Mouse (Mus musculus): ENCODE data around the gene Cxcl2.

Cxcl2 gene

DNA sequence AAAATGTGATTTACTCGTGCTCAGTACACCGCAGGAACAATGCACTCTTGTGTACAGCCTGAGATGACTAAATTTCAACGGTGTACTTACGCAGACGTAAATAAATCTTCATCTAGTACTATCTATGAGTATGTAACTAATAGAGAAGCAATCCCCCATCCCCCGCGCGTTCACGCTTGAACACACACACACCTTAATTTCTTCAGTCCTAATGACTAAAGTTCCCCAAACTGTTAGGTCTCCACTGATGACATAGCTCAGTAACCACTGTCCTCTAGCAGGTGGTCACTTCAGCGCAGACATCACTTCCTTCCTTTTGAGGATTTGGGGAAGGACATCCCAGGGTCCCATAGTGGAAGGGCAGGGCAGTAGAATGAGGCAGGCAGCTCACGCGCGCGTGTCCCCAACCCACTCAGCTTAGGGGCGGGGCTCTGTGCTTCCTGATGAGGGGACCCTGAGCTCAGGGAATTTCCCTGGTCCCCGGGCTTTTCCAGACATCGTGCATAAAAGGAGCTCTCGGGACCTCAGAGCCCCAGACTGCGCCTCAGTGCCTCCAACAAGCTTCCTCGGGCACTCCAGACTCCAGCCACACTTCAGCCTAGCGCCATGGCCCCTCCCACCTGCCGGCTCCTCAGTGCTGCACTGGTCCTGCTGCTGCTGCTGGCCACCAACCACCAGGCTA, at the start of gene Cxcl2:
TSS of gene Cxcl2 (plus strand) at position 533 of the 682 bp plus-strand sequence.
- no peak for DNase-seq (ENCODE audit: low read depth)

DNA sequence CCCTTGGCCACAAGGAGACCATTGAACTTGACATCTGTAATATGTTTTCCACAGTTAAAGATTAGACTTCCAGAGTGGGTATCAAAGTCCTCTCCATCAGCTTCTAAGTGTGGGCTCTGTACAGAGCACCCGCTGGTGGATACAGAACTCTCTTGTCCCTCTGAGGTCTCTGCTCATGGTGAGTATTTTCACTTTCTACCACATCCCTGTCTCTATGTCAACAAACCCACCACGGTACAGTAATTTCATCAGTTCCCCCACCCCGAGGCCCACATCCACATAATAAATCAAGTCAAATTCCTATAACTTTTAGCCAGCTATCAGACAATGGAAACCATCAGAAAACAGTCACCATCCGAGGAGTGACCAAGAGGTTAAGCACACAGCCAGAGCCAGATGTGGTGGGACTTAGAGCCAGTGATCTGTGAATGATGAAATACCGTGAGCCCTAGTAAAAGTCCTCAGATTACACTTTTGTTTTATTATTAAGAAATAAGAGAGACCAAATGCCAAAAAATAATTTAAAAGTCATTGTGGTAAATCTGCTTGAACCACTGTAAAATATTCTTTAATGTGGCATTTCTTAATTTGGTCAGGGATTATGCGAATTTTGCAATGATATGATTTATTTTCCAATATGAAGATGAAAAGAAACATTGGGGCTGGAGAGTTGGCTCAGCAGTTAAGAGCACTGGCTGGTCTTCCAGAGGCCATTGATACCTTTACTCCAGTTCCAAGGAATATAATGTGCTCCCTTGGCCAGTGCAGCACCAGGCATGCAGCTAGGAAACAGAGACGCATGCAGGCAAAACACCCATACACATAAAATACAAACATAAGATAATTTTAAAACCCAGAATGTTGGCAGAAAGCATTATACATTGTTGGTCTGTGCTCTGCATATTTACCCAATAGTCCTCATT, 48.1 kb upstream of the Cxcl2 start:
- no peak for DNase-seq (ENCODE audit: low read depth)

DNA sequence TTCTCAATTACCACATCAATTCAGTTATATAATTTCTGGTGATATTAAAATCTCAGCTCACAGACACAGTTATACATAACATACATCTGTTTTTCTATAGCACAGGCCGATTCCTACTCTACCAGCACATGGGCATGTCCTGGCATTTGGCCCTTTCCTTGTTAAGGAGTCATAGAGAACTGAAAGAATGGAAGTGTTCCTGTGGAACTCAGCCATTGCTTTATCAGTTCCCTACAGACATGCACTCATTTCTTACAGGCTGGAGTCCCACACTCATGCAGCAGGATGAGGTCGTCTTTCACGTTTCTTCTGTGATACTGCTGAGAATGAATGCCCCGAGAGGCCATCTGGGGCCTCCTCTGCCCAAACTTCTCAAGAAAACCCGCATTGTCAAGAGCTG, 46.2 kb upstream of the Cxcl2 start:
- DNase-seq (ENCODE audit: low read depth): no peak

DNA sequence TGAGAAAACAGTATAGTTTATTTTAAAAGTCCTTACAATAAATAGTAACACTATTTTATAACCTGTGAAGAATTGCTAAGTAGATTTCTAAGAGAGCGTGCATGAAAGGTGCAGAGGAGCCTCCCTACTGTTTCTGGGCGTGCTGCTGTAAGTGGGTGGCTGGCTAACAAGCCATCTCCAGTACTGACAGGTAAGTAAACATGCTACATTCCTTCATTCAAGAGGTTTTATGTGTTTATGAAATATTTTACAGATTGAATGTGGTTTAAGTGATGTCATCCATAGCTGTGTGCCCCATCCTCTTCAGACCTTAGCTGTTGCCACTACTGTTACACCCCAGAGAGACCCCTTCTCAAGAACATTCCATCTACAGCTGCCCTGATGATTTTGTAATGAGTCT, 45.2 kb upstream of the Cxcl2 start:
- no peak for DNase-seq (ENCODE audit: low read depth)

DNA sequence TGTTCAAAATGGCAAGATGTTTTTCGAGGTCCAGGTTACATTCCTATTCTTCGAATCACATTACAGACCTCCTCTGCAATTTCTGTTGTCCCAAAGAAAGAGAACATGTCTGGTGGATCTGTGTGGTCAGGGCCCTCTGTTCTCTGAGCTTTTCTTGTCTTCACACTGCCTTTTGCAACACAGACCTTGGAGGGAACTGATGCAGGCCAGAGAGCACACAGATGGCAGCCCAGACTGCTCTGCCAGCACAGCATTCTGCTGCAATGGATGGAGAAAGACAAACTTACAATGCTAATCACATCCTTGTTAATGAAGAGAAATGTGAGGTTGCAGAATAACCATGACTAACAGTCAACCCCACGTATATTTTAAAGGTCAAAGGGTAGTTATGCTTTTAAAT, 44.6 kb upstream of the Cxcl2 start:
- no peak for DNase-seq (ENCODE audit: low read depth)

DNA sequence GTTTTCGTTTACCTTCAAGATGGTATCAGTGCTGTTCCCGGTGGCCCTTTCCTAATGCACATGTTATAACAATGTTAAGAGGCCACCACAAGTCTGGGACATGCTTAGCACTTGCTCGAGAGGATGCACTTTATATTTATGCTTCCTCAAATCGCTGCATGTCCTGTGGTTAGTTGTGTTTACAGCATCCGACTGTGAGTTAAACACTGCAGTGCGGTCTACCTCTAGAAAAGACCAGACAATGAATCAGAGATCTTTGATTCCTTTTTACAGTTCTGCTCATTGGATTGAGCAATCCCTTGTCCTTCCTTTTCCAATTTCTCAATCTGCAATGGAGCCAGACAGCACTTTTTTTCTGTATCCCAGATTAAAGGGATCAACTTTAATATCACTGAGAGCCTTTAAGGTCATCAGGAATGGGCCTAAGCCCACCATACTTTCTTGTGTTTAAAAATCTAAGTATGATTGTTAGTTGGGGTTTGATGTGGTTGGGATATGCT, 41.7 kb upstream of the Cxcl2 start:
- no peak for DNase-seq (ENCODE audit: low read depth)

DNA sequence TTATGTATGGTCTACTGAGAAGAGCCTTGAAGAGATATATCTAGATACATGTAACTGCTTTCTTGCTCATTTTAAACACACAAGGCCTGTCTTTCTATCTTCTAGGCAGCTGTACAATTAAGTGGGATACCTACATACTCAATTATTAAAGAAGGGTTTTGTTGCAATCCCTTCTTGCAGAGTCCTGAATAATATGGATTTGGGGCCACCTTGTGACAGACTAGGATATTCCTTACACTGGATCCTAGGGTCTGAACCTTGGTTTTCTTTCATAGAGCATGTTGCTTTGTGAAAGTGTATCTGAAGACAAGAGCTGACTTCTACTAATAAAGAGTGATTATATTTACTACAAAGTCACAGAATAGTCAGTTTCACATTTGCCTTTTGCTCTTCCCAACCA, 36.9 kb upstream of the Cxcl2 start:
- no peak for DNase-seq (ENCODE audit: low read depth)

DNA sequence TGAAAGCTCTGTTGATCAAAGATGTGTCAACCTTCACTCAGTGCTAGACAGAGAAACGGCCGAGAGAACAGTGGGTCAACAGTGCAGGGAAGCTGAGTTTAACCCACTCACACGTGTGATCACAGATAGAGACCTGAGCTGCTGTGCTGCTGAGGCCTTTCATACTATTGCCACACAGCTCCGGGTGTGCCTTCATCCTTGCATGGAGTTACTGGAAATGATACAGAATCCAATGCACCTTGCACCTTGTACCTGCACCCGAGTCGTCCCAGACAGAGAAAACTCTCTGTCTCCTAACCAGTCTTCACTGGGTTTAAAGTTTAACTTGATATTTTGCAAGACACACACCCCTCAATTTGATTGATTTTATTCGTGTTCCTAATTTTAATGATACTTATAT, 31.3 kb upstream of the Cxcl2 start:
- no peak for DNase-seq (ENCODE audit: low read depth)

DNA sequence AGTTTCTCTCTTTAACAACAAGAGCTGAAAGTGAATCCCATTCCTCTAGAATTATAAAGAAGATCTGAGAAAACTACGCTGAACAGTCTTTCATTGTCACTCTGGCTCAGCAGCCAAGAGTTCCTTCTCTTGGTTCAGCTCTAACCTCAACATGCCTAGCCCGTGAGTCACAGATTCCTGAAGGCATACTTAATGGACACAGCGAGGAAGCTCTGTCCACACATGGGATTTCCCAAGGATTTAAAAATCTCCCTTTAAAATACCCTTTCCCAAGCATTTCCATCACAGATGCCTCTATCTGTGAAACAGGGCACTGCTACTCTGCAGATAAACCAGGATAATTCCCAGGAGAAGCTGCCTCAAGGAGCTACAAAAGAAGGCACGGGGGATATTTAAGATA, 27.6 kb upstream of the Cxcl2 start:
- DNase-seq (ENCODE audit: low read depth): no peak

DNA sequence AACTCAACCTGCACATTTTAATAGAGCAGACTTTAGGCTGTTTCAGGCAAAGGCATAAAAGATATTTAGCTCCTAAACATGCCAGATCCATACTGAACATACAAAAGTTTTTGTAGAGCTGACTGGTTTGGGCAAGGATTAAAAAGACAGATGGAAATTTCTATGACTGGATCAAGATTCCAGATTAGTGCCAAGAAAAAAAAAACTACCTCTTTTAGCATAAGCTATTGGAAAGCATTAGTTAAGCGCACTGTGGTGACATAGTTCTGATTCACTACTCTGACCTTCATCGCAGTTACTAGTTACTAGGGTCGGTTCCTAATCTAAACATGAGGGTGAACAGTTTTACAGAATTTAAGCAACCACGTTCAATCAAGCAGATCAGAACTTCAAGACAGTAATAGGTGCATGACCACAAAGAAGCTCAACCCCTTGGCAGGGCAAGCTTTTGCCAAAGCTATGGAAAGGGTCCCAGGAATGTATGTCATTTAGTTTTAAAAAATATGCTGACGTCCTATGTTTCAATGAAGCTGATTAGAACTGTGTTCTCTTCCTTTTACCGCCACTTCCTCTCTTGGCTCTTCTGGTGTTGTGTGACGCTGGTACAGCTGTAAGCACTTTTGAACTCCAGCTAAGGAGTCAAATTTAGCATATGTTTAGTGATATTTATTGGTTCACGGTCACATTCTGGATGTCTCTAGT, 27.0 kb upstream of the Cxcl2 start:
- DNase-seq (ENCODE audit: low read depth): no peak

DNA sequence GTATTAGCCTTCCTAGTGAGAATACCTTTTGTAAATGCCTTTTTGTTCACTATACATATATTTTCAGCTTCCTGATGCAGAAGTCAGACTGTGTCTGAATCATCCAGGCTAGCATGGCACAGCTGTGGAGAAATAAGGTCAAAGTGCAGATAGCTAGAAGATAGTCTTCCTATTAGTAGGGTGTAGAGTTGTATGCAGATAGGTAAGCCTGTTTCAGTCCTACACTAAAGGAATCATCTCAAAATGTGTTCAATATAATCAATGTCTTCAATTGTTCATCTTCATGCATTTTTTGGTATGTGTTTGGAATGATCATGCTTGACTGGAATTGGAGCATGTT, 26.5 kb upstream of the Cxcl2 start:
- no peak for DNase-seq (ENCODE audit: low read depth)

DNA sequence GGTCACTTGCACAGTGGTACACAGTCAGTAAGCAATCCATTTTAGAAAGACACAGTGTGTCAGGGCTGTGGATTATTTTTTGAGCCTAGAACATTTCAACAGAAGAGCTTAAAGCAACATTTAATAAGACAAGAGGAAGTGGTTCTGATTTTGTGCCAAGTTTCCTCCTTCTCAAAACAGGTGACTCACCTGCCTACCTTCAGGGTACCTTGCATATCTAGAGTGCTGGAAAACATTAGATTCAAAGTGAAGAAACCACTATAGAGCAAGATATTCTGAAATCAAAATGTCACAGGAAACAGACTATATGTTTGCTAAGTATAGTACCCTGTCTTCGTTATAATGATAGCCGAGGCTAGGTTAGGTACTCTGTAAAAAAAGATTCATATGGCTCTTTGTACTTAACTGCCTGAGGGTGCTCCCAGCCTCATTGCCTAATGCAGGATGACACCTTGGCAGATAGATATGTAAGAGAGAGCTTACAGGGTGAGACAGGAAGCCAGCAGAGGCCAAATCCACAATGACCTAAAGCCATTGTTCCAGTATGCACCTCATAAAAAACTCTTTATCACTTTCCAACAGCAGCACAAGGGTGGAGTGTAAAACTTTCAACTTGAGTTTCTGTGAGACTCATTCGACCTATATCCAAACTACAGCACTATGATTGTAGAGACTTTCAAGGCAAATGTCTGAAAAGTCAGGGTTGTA, 24.2 kb upstream of the Cxcl2 start:
- DNase-seq (ENCODE audit: low read depth): no peak

DNA sequence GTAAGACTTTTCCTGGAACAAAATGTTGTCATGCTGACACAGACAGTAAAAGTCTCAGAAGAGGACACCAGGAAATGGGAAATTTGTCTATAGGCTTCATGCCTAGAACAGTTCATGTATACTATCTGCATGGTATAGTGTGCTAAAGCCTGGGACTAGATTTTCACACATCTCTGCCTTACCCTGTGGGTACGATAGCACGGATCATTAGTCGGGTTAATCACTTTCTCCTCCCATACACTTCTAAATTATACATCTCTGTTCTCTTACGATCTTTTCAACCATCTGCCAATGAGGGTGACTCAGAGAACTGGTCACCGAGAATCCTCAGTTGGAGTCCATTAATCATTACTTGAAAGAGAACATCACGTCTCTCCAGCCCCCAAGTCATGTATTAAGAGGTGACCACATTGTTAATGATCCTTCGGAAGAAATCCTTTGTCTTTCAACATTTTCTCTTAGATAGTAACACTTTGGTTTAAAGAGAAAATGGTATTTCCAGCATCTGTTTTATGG, 23.3 kb upstream of the Cxcl2 start:
- no peak for DNase-seq (ENCODE audit: low read depth)

DNA sequence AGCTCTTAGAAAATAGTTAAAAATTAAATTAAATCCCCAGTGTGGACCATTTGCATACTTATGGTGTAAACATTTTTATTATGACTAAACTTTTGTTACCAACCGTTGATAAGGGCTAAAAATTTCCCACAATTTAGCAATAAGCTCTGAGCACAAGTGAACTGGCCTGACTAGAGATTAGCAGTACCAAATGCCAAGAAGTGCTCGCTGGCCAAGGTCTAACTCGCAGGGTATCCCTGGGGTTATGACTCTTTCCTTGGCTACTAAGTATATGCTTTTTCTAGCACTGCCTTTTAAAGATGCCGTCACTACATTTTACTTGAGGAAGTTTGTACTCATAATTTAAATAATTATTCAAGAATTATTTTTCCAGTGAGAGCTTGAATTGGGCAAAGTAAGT, 22.6 kb upstream of the Cxcl2 start:
- no peak for DNase-seq (ENCODE audit: low read depth)

DNA sequence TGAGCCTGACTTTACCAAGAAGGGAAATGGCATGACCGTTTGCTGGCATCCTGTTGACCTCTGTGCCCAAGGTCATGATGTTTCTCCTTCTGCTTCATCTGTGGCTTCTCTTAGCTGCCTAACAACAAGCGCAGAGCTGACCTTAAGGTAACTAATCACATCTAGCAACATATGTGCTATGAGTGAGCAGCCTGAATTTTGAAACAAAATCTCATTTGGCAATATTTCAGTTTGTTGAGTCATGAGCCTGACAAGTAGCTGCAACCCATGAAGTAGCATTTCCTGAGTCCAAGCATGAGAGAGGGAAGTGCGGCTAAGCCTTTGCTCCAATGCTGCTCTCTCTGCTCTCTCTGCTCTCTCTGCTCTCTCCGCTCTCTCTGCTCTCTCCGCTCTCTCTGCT, 22.0 kb upstream of the Cxcl2 start:
- DNase-seq (ENCODE audit: low read depth): no peak

DNA sequence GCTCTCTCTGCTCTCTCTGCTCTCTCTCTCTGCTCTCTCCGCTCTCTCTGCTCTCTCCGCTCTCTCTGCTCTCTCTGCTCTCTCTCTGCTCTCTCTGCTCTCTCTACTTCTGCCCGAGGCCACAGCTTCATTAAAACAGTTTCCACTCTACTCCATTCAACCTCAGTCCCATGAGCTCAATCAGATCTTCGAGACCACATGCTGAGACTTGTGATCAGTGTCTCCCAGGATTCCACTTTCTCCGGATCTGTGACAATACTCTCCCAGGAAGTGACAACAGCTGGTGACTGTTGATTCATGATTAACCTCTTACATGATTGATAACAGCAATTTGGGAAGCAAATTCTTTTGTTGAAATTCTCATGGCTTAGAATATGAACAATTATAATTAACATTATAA, 21.5 kb upstream of the Cxcl2 start:
- no peak for DNase-seq (ENCODE audit: low read depth)

DNA sequence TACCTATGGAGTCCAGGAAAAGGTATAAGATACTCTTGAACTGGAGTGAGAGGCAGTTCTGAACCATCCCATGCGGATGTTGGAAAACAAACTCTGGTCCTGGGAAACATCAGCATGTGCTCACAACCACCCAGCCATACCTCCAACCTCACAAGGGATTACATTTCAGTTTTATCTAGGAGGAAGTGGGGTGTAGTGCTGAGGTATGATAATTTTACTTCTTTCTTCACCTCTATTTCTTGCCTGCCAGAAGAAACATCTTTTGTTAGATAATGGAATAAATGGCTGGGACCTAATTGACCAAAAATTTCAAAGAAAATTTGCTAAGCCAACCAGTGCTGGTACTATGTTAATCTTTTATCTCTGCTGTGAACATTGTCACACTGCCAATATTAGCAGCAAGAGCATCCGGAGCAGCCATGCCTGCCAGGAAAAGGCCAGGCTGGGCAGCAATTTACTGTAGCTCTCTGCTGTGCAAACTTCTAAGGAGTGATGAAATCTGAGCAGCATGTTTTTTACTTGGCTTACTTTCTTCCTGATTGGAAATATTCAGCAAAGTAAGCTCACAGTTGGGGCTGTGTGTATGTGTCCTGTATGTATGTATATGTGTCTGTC, 18.9 kb upstream of the Cxcl2 start:
- DNase-seq (ENCODE audit: low read depth): no peak

DNA sequence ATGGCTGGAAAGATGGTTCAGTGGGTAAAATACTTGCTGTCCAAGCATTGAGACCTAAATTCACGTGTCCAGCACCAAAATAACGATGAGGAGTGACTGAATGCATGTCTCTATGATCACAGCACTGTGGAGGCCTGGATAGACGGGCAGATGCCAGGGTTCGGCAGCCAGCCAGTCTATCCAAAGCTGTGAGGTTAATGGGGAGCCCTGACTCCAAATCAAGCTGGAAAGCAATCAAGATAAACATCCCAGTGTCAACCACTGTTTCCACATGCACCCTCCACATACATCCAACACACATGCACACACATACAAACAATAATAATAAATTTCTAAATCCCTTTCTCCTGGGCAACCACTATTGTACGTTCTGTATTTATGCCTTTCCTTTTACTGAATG, 15.0 kb upstream of the Cxcl2 start:
- no peak for DNase-seq (ENCODE audit: low read depth)

DNA sequence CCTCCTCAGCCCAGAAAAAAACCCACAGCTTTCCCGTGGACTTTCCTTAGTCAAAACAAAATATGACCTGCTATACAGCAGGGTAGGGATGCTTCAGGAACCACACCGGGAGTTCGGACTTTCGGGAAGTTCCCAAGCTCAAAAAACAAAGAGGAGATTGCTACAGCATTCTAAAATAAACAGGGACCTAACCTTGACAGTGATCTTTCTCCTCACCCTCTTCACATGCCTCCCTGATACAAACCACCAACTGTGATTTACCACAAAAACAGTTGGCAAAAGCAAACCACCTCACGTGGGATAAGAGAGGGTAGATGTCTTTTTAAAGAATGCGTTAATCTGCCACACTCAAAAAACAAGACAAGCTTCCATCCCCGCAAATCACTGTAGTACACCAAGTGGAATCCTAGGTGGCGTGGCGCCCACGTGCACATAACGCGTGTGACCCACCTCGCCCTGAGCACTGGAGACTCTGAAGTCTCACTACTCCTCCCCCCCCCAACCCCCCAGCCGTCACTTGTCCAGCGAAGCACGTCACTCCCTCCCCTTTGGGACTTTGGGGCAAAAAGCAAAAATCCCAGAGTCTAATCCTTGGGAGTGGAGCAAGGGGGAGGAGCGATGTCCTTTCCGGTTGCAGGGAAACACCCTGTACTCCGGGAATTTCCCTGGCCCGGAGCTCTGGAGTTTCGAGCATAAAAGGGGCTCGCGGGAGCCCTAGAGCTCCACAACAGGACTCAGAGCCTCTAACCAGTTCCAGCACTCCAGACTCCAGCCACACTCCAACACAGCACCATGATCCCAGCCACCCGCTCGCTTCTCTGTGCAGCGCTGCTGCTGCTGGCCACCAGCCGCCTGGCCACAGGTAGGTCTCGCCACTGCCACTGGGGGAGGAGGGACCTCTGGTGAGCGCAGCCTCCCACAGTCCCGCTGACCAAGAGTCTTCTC, 12.9 kb upstream of the Cxcl2 start, which contains the start of gene Cxcl1:
TSS of gene Cxcl1 (plus strand) at position 723 of the 945 bp plus-strand sequence.
- no peak for DNase-seq (ENCODE audit: low read depth)

DNA sequence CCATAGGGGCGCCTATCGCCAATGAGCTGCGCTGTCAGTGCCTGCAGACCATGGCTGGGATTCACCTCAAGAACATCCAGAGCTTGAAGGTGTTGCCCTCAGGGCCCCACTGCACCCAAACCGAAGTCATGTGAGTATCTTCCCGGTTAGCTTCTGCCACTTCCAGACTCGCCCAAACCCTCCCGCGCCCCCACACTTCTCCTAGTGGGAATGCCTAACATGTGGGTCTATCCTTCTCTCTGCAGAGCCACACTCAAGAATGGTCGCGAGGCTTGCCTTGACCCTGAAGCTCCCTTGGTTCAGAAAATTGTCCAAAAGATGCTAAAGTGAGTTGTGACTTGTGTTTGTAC, 12.2 kb upstream of the Cxcl2 start:
- no peak for DNase-seq (ENCODE audit: low read depth)
